Comparison of ENCODE assay signal across 13 mouse cellular contexts in genomic region chr5:134797688-134798094, GRCm38 (mm10). TPM values are rescaled to one million over a fixed set of nuclear protein-coding genes. Genes with fewer than 3 reads are reported as not detected.
DNase-seq lines count a peak whose midpoint lies in the region; ATAC-seq lines count a peak whose summit lies in the region.
"Had no signal": no experiment of that assay in that cellular context is flagged by ENCODE, and none has a peak within 500 bp of the region (broad histone marks: within the 10 kb centered on the region; RNA-seq: fewer than 3 reads in every experiment).

No protein-coding gene starts in this region.

- peaks cover 11% of the 10 kb centered on the region for H3K4me1 ChIP-seq in heart, embryonic 13.5 days
- H3K4me1 ChIP-seq in lung, embryonic 15.5 days = peaks cover 11% of the 10 kb centered on the region
- H3K4me1 ChIP-seq: liver, embryonic 13.5 days; midbrain, embryonic 13.5 days had no signal

- DNase-seq in heart, postnatal 25 days (ENCODE audit: low spot score) = no peak
- DNase-seq in kidney, postnatal 4 days = peak; percentile 40 to 62
- DNase-seq in kidney, postnatal 25 days = no peak
- no peak for DNase-seq in spleen, adult 18-20 months
- DNase-seq in thymus, postnatal 14 days = no peak
- DNase-seq: liver, embryonic 13.5 days; thymus, postnatal 25 days had no signal

- H3K36me3 ChIP-seq in heart, embryonic 13.5 days = no peaks in the 10 kb centered on the region
- H3K36me3 ChIP-seq in lung, embryonic 15.5 days = no peaks in the 10 kb centered on the region
- H3K36me3 ChIP-seq: liver, embryonic 13.5 days; midbrain, embryonic 13.5 days; neural tube, embryonic 12.5 days had no signal

- 0 out of 2 replicates have a peak overlapping the region, but pooled peaks have one; percentile 16 for H3K9ac ChIP-seq in heart, embryonic 13.5 days
- H3K9ac ChIP-seq in lung, embryonic 15.5 days = no peak overlapping the region
- H3K9ac ChIP-seq: liver, embryonic 13.5 days; midbrain, embryonic 13.5 days; neural tube, embryonic 12.5 days had no signal

- H3K4me2 ChIP-seq in heart, embryonic 13.5 days = no peak overlapping the region
- H3K4me2 ChIP-seq in lung, embryonic 15.5 days = peak overlapping the region; percentile 16; the same call in 1 of the 2 replicates
- H3K4me2 ChIP-seq: liver, embryonic 13.5 days; midbrain, embryonic 13.5 days; neural tube, embryonic 12.5 days had no signal

- intact Hi-C loops in heart, postnatal 25 days (cut with DNase I) = no loop called here

- H3K9me3 ChIP-seq in heart, embryonic 13.5 days = no peaks in the 10 kb centered on the region
- no peaks in the 10 kb centered on the region for H3K9me3 ChIP-seq in lung, embryonic 15.5 days
- H3K9me3 ChIP-seq: liver, embryonic 13.5 days; midbrain, embryonic 13.5 days; neural tube, embryonic 12.5 days had no signal

- no peak for ATAC-seq in heart, embryonic 13.5 days (ENCODE audit: extremely low read depth, insufficient number of reproducible peaks, low FRiP score, low TSS enrichment)
- ATAC-seq in lung, embryonic 15.5 days (ENCODE audit: borderline replicate concordance, extremely low read depth, low FRiP score, low TSS enrichment) = peak; percentile 69
- ATAC-seq: CD4-positive, CD25-positive, alpha-beta regulatory T cell, adult 4 months; forebrain, embryonic 16.5 days; midbrain, embryonic 13.5 days had no signal

- WGBS in heart, embryonic 13.5 days = 54% methylated on average over 18 of the region's 18 CpGs
- WGBS in lung, embryonic 15.5 days = 21% methylated on average over 18 of the region's 18 CpGs

- no peak overlapping the region for H3K4me3 ChIP-seq in heart, embryonic 13.5 days
- H3K4me3 ChIP-seq in lung, embryonic 15.5 days = no peak overlapping the region
- H3K4me3 ChIP-seq: liver, embryonic 13.5 days; midbrain, embryonic 13.5 days; neural tube, embryonic 12.5 days had no signal

- H3K27me3 ChIP-seq in heart, embryonic 13.5 days (replicated peaks) = no peaks in the 10 kb centered on the region
- no peaks in the 10 kb centered on the region for H3K27me3 ChIP-seq in lung, embryonic 15.5 days
- H3K27me3 ChIP-seq: liver, embryonic 13.5 days; midbrain, embryonic 13.5 days; neural tube, embryonic 12.5 days had no signal

- H3K27ac ChIP-seq in heart, embryonic 13.5 days (replicated peaks) = no peak overlapping the region
- peak overlapping the region; percentile 69 for H3K27ac ChIP-seq in lung, embryonic 15.5 days
- H3K27ac ChIP-seq: liver, embryonic 13.5 days; midbrain, embryonic 13.5 days; neural tube, embryonic 12.5 days had no signal

RNA-seq across cellular contexts. Expression of gene Eln, which starts 50.6 kb away (rescaled TPM):
- polyA plus RNA-seq in heart, embryonic 13.5 days (2015; fragmentation: Nextera tagmentation; extraction: Ambion mirVana) = 266 and 283 TPM in 2 replicates
- total RNA-seq in heart, postnatal 25 days (2021) = 100 to 1,000 TPM; 147 to 183 TPM
- polyA plus RNA-seq in lung, embryonic 15.5 days (2015; fragmentation: Nextera tagmentation; extraction: Ambion mirVana) = 534 and 579 TPM in 2 replicates
- polyA plus RNA-seq: CD4-positive, CD25-positive, alpha-beta regulatory T cell, adult 4 months had no signal

Comparison
In these comparisons a context has a peak if more than half of its experiments do, and no peak if none do; other contexts are left out.
1. DNase-seq: peak in kidney, postnatal 4 days (2 of 2); none in heart, postnatal 25 days (single experiment), kidney, postnatal 25 days (0 of 2), spleen, adult 18-20 months (0 of 2) and thymus, postnatal 14 days (single experiment).